Mouse (Mus musculus) olfactory bulb, adult 2 months (tissue): Measurements from ENCODE around the gene Rtl1.

Experiments used
- CTCF ChIP-seq: fragments of 200-500 bp; IDR thresholded peaks from 2 replicates; pipeline ENCODE4 v1.5.1; 2012; ENCODE audit warnings: low read depth, mild to moderate bottlenecking, low read length, moderate library complexity; ENCODE audit not compliant: insufficient read depth
- POLR2A ChIP-seq: fragments of 200-500 bp; IDR thresholded peaks from 2 replicates; pipeline ENCODE4 v1.6.1; 2012; ENCODE audit warnings: mild to moderate bottlenecking, low read depth, low read length, moderate library complexity; ENCODE audit not compliant: insufficient read depth

- TF ChIP-seq POLR2A (no peak), CTCF (no peak)
Measured at GRCm38 (mm10) chr12:109598551-109599250, 1.4 kb downstream of the Rtl1 start.
